Mouse (Mus musculus) brain, embryonic 14.5 days (tissue): ENCODE results near the gene Pde4d. TPM values are rescaled to one million over a fixed set of nuclear protein-coding genes. Genes with fewer than 3 reads are reported as not detected.
A peak's percentile ranks its signal among the peaks of the same experiment; 100 is the strongest.

Source experiments
- DNase-seq: peaks from one replicate; pipeline ENCODE4 v3.0.0-alpha.2; 2011; ENCODE audit warnings: low read depth
- CTCF ChIP-seq: fragments of 200-500 bp; IDR thresholded peaks from 2 replicates; pipeline ENCODE4 v1.5.1; 2012; ENCODE audit warnings: inconsistent platforms, mild to moderate bottlenecking, moderate library complexity, borderline replicate concordance; ENCODE audit not compliant: insufficient read depth, insufficient read length; ENCODE audit errors: extremely low read depth
- POLR2A ChIP-seq: fragments of 200-500 bp; IDR thresholded peaks from 2 replicates; pipeline ENCODE4 v1.6.1; 2012; ENCODE audit warnings: mild to moderate bottlenecking, inconsistent platforms, borderline replicate concordance; ENCODE audit not compliant: poor library complexity, insufficient read depth, insufficient read length, severe bottlenecking; ENCODE audit errors: extremely low read depth
- polyA plus RNA-seq: library from polyadenylated mRNA; depleted of rRNA; stranded (reverse); fragments of >200 nt; gene quantifications from 2 replicates; pipeline ENCODE4 v1.2.3, GENCODE M21; 2012

The Pde4d gene
- polyA plus RNA-seq, 1 experiment, result 34.9 TPM

GRCm38 (mm10) chr13:109544646-109545045 is 1094.9 kb downstream of the Pde4d start:
- no peak for DNase-seq
- TF ChIP-seq POLR2A (no peak), CTCF (no peak)

- TF ChIP-seq POLR2A (no peak), CTCF (no peak)
- DNase-seq, result no peak
These were observed 1096.6 kb downstream of the Pde4d start for GRCm38 (mm10) chr13:109546337-109546736.

- TF ChIP-seq POLR2A, result no peak
- TF ChIP-seq CTCF, result no peak
- DNase-seq, result no peak
These were observed 1097.3 kb downstream of the Pde4d start for GRCm38 (mm10) chr13:109547006-109547587.

GRCm38 (mm10) chr13:109547700-109548099 is 1098.0 kb downstream of the Pde4d start:
- peak; percentile 93 for DNase-seq
- TF ChIP-seq CTCF (peak; percentile 73; the same call in 1 of the 2 replicates), POLR2A (no peak)

GRCm38 (mm10) chr13:109548263-109548662 is 1098.5 kb downstream of the Pde4d start:
- DNase-seq, result no peak
- TF ChIP-seq CTCF (no peak), POLR2A (no peak)

GRCm38 (mm10) chr13:109548771-109549555 is 1099.2 kb downstream of the Pde4d start:
- no peak for TF ChIP-seq CTCF
- no peak for TF ChIP-seq POLR2A

GRCm38 (mm10) chr13:109551836-109552235 is 1102.1 kb downstream of the Pde4d start:
- no peak for DNase-seq
- TF ChIP-seq CTCF, result no peak
- TF ChIP-seq POLR2A, result no peak

More at GRCm38 (mm10) chr13:109548771-109549555, 1099.2 kb downstream of the Pde4d start:
- DNase-seq, result peak; percentile 89

GRCm38 (mm10) chr13:109555513-109555912 is 1105.8 kb downstream of the Pde4d start:
- no peak for DNase-seq
- TF ChIP-seq POLR2A (no peak), CTCF (no peak)

- DNase-seq, result no peak
- no peak for TF ChIP-seq CTCF
- no peak for TF ChIP-seq POLR2A
These were observed 1107.1 kb downstream of the Pde4d start for GRCm38 (mm10) chr13:109556853-109557252.

- peak; percentile 93 for DNase-seq
- TF ChIP-seq CTCF (peak; percentile 66; the same call in 1 of the 2 replicates), POLR2A (no peak)
These were observed 1108.9 kb downstream of the Pde4d start for GRCm38 (mm10) chr13:109558341-109559257.

GRCm38 (mm10) chr13:109560261-109560660 is 1110.5 kb downstream of the Pde4d start:
- DNase-seq, result no peak
- TF ChIP-seq CTCF (no peak), POLR2A (no peak)

GRCm38 (mm10) chr13:109568638-109569468 is 1119.1 kb downstream of the Pde4d start:
- peak; percentile 64 for DNase-seq
- TF ChIP-seq CTCF, result no peak
- no peak for TF ChIP-seq POLR2A
